Mouse (Mus musculus) layer of hippocampus, postnatal 10 days (tissue): Measurements from ENCODE around the gene Usp3. TPM values are rescaled to one million over a fixed set of nuclear protein-coding genes. Genes with fewer than 3 reads are reported as not detected.
A peak's percentile ranks its signal among the peaks of the same experiment; 100 is the strongest.

Source experiments
- DNase-seq, 2 experiments: peaks; one replicate each; pipeline ENCODE4 v3.0.0; 2021; ENCODE audit warnings: low spot score in 2 of 2
- total RNA-seq, 2 experiments: library from RNA; stranded (reverse); gene quantifications; 2 replicates each; pipeline ENCODE4 v1.2.3; 2021

Usp3 gene
- total RNA-seq, 2 experiments from 2014 or later, result 46.9 to 47.4 TPM

GRCm38 (mm10) chr9:66575041-66575877 lies 17.7 kb downstream of the Usp3 start:
- no peak for DNase-seq

GRCm38 (mm10) chr9:66571986-66572700 lies 20.8 kb downstream of the Usp3 start:
- no peak for DNase-seq

GRCm38 (mm10) chr9:66562215-66562614 lies 30.7 kb downstream of the Usp3 start:
- no peak for DNase-seq

- no peak for DNase-seq
Measured at GRCm38 (mm10) chr9:66561496-66561895, 31.4 kb downstream of the Usp3 start.

DNA sequence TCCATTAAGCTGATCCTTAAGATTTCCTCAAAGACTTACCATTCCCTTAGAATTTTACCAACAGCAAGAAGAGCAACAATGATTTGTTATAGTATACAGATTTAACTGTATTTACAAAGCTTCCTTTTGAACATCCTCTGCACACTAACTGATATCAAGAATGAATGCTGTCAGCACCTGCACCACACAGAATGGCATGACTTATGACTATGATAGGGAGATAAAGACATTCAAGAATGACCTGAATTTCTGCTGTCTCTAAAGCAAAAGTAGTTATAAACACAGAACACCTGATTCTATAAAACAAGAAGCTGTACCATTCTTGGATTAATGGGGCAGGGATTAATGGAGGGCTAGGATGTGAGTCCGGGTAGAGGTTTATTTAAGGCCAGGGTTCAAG lies 32.2 kb downstream of the Usp3 start:
- DNase-seq, result no peak

DNA sequence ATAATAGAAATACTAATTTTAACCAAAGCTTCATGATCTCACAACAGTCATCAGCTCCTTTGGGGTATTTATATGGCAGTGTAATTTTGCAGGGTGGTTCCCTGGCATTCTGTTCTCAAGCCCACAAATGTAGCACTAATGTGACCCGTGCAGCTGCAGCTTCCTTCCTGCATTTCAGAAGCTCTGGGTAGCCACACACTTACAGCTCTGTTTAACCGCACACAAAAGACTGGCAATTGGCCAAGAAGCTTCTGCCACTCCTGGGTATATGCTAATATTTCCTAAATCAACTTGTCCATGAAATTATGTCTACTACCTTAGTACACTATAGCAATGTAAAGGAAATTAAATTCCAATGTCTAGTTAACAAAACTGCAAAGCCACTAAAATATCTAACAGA lies 32.6 kb downstream of the Usp3 start:
- no peak for DNase-seq

- no peak for DNase-seq
Measured at GRCm38 (mm10) chr9:66558971-66559370, 34.0 kb downstream of the Usp3 start.

- DNase-seq, result no peak
Measured at GRCm38 (mm10) chr9:66542785-66543184, 50.2 kb downstream of the Usp3 start.

DNA sequence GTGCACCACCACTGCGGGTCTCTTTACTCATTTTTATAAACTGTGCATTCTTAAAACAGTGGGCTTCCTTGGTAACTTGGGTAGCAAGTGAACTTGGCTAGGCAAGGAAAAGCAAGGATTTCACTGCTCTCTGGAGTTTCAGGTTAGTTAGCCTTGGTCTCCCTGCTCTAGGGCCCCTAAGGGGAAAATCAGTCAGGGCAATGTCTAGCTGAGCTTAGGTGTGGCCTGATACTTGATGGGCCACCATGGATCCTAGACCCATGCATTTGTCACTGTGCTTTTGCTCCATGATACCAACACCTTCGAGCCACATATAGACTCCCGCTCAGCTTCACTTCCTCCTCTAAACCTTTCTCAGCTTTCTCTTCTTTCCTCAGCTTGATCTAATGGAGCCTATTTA lies 71.3 kb downstream of the Usp3 start:
- DNase-seq, result no peak

DNA sequence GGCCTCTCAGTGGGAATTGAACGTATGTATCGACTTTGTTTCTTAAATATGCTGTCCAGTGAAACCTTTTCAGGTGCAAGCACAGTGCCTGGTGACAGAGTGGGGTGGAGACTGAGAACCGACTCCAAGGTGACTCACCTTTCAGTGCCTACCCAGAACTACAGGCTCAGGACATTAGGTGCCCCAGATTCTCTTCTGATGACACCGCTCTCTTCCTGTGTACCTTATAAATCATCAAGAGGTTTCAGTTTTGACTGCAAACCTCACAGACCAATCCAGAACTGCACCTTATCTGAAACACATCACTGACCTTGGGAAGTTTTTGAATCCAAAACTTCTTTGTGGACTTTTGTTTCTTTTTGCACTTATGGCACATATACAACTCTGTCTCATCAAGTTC lies 72.6 kb downstream of the Usp3 start:
- no peak for DNase-seq

DNA sequence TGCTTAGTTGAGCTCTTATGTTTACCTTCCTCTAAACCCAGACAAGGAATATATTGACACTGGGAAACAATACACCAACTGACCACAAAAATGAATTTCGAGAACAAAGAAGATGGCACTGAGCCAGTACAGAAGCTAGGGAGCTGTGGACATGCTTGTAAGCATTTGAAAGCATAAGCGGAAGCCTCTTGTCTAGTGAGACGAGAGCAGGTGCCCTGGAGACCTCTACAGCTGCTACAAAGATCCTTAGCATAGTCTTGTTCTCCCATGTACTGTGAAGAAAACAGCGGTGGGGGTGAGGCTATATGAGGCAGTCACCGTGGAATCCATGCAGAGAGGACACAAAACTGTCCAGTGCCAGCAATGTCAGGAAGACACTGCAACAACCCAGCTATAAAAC lies 74.0 kb downstream of the Usp3 start:
- no peak for DNase-seq

- no peak for DNase-seq
Measured at GRCm38 (mm10) chr9:66518251-66518650, 74.7 kb downstream of the Usp3 start.

DNA sequence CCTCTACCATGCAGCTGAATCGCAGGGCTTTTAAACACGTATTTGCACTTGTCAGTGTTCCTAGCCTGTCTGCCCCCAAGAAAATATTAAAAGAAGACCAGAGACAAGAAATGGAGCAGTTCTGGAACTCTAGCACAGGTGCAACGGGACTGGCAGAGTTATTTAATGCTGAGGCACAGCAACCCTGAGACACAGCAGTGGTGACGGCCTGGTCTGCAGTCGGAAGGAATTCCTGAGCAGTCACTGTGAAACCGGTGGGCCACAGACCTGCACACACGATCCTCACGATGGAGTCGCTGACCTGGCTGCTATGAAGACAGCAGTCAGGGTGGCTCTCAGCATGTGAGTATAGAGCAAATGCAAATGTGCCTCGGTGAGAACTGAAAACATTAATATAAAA lies 75.2 kb downstream of the Usp3 start:
- no peak for DNase-seq

DNA sequence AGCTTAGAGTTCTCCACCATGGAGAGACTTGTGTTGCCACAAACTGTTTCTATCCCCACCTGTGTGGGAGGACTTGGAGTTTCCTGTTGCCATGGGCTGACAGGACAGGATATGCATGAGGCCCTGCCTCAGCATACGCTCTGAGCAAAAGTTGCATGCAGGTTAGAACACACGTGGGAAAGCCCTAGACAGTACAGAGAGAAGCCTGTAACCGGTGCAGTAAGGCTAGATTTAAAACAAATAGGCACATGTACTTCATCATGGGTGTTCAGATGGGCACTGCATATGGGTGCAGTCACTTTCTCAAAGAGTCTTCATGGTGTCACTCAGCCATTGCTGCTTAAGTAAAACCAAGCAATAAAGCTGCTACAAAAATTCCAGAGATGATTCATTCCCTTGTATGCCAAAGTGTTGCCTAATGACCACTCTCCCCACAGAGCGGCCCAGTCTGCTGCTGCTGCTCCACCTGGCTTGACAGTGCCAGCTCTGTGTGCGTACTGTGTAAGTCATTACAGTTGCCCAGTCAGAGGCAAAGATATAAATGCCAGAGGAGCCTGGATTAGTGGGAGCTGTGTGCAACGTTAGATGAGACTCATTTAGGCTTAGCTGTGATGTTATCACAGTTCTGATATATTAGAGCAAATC lies 76.5 kb downstream of the Usp3 start:
- no peak for DNase-seq

GRCm38 (mm10) chr9:66515680-66516210 lies 77.2 kb downstream of the Usp3 start:
- DNase-seq, result no peak

GRCm38 (mm10) chr9:66515115-66515514 lies 77.8 kb downstream of the Usp3 start:
- no peak for DNase-seq

DNA sequence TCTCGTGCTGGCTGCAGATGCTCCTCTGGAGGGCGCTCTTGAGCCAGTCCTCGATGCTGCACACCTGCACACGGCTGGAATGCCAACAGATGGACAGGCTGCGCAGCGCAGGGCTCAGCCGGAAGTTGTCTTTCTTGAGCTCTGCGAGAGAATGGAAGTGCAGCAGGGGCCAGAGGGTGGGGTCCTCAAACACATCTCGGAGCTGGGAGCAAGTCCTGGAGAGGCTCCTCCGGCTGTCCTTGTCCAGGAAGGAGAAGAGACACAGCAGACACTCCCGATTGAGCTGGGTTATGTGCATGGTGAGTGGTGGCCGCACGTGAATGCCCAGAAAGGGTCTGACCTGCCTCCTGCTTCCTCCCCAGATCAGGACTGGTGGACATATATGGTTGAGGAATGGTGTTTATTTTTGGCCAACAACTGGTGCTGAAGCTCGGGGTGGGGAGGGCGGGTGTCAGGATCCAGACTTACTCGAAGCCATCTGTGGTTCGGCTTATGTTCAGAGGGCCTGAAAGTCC lies 78.6 kb downstream of the Usp3 start, which contains the start of gene Fbxl22:
Gene Fbxl22 (minus strand): TSS at position 338 of the 515 bp plus-strand sequence.
- DNase-seq, result peak; percentile 43 to 60

DNA sequence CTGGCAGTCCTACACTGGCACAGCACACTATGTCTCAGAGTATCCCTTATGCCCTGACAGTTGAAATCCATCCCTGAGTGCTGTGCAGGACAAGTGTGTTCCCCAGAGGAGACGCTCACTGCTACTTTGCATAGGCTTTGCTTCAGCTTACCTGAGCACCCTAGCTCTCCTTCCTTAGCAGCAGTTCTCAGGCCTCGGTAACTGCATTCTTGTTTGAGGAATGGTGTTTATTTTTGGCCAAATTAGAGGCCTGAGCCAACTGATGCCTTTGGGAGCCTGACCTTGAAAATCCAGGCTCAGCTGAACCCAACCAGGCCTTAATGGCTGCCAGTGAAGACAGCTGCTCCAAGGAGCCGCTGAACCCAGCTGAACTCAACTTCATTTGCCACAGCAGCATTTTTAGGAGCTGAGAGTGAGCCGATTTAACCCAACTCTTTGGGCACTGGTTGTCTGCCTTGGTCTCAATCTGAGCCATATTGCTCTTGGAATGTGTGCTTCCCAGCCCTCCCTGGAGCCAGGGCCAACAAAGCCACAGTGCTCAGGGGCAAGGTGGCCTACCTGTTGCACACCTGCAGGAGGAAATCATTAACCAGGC lies 79.2 kb downstream of the Usp3 start:
- DNase-seq, result peak in 1 of 2 experiments; percentile 21

DNA sequence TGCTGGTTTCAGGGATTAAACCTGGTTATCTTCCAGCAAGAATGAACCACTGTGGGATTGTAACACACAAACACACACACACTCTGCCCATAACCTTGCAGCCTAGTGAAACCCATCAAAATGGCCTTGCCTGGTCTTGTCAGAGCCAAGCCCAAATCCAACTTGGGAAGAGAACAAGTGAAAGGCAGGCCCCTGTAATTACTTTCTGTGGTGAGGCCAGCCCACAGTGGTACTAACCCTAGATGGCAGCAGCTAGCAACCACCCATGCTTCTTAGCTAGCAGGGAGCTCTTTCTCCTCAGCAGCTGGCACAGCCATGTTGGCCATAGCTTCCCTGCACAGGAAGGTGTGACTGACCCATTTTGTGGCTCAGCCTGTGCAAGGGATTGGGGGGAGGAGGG lies 79.8 kb downstream of the Usp3 start:
- peak; percentile 34 to 42 for DNase-seq

DNA sequence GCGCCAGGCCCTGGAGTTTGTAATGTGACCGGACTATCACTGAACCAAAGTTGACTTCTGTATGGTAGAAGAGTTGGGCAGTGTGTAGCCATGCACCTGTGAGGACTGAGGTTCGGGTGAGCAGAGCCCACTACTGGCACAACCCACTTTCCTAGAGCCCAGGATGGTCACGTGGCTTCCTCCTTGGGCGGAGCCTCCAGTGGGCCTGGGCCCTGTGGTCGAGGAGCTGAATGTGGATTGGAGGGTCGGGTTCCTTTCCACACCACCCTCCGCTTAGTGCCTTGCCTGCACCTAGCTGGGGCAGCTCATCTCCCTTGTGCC lies 80.6 kb downstream of the Usp3 start:
- peak; percentile 80 to 87 for DNase-seq
